Mouse (Mus musculus) left cerebral cortex, postnatal 14 days (tissue): ENCODE measurements around the gene Rps2. TPM values are rescaled to one million over a fixed set of nuclear protein-coding genes. Genes with fewer than 3 reads are reported as not detected.
A peak's percentile ranks its signal among the peaks of the same experiment; 100 is the strongest.
"Not testable (repeated sequence)": the region's sequence is repeated elsewhere in the genome, so short reads cannot be mapped to it uniquely, and the experiment has no call there.

Experiments
- DNase-seq, 2 experiments: peaks; one replicate each; pipeline ENCODE4 v3.0.0; 2021 to 2022; ENCODE audit warnings: low spot score in 2 of 2, mixed read lengths in 1 of 2
- intact Hi-C: fragments of 180-260 bp; cut with DNase I; formaldehyde crosslinking; loops from one replicate; pipeline ENCODE4 v1.15.1; 2025
- long read RNA-seq, 2 experiments: library from polyadenylated mRNA; stranded (forward); transcript quantifications; one replicate each; pipeline ENCODE4 v2.0.0; 2021
- total RNA-seq, 2 experiments: library from RNA; stranded (reverse); gene quantifications; 2 replicates each; pipeline ENCODE4 v1.2.3; 2021

Gene Rps2
- 100 to 1,000 TPM; 492 to 494 TPM for total RNA-seq
- long read RNA-seq, experiment 1, transcript Rps2-201 (5 exons, 1,094 nt): minor isoform, 21 of 102 reads
- long read RNA-seq, experiment 1, transcript Rps2-208 (6 exons, 998 nt): major isoform, 81 of 102 reads
- long read RNA-seq, experiment 1, partial matches to known transcripts: 0 of 102 reads
- long read RNA-seq, experiment 1, other reads (novel, unspliced or antisense): 0 of 102 reads
- long read RNA-seq, experiment 2, transcript Rps2-201 (5 exons, 1,094 nt): minor isoform, 16 of 81 reads
- long read RNA-seq, experiment 2, transcript Rps2-208 (6 exons, 998 nt): major isoform, 59 of 81 reads
- long read RNA-seq, experiment 2, partial matches to known transcripts: 1 of 81 reads
- long read RNA-seq, experiment 2, other reads (novel, unspliced or antisense): 3 of 81 reads

DNA sequence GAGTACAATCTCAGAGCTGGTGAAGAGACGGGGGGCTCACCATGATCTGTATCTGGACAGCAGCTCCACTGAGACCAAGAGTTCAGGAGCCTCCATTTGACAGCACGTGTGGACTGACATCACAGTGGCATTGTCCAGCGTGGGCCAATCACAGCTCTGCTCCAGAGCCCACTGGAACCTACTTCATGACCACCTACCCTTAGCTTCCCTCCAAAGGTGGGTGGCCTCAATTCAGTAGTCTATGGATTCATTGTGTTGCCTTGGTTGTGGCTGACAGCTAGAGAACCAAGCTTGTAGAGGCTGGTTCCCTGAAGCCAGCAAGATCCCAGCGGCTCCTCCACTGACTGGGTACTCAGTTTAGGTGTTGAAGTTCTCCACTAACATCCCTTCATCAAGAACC is at the start of gene Rps2, which contains the start of gene Rnf151:
Rps2 (plus strand) TSS at position 174 of the 400 bp plus-strand sequence.
Rnf151 (minus strand) TSS at position 121 of the 400 bp plus-strand sequence.
- DNase-seq: no peak
- intact Hi-C loops: no loop called here

DNA sequence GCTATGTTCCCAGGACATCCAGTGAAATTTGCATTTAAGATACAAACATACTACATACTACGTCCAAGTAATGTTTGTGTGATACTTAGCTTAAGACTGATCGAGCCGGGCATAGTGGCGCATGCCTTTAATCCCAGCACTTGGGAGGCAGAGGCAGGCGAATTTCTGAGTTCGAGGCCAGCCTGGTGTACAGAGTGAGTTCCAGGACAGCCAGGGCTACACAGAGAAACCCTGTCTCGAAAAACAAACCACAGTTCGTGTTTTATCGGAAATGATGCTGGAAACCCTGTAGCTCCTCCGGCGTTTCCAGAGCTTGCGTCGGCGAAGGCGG is 48.7 kb upstream of the Rps2 start:
- not testable (repeated sequence) for DNase-seq
- intact Hi-C loops: loop anchor here (5.0 kb wide), 1 partner anchor 37 kb away; the partner anchor contains the start of genes Nthl1 and Tsc2

DNA sequence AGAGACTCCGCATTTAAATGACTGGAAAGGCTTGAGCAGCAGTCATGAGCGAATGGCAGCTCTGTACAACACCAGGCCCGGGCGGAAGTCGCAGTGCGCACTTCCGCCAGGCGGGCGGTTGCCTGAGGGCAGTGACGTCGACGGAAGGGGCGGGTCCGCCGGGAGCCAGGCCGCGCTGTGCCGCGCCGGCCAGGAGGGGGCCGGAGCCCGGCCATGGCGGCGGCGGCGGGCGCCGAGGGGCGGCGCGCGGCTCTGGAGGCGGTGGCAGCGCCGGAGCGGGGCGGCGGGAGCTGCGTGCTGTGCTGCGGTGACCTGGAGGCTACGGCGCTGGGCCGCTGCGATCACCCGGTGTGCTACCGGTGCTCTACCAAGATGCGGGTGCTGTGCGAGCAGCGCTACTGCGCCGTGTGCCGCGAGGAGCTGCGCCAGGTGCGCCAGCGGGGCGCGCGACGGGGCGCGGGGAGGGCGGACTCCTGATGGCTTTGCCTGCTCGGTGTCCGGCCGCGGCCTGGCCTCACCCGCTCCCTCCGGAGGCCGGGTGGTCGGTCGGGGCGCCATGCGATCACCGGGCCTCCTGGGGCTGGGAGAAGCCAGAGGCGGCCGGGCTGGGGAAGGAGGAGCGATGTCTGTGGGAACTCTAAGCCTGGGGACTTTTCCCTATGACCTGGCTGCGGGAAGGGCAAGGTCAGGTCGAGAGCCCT is 48.2 kb upstream of the Rps2 start, which contains the start of gene Zfp598:
Zfp598 (plus strand) TSS at position 143 of the 701 bp plus-strand sequence.
- peak; percentile 93 to 94 for DNase-seq
- intact Hi-C loops: loop anchor here (5.0 kb wide), 1 partner anchor 37 kb away; the partner anchor contains the start of genes Nthl1 and Tsc2

GRCm38 (mm10) chr17:24670246-24670844 is 47.6 kb upstream of the Rps2 start:
- no peak for DNase-seq
- intact Hi-C loops: no loop called here

- no peak for DNase-seq
- intact Hi-C loops: no loop called here
Measured at GRCm38 (mm10) chr17:24671346-24671745, 46.6 kb upstream of the Rps2 start.

GRCm38 (mm10) chr17:24672141-24672540 is 45.8 kb upstream of the Rps2 start:
- intact Hi-C loops: no loop called here
- DNase-seq: no peak

DNA sequence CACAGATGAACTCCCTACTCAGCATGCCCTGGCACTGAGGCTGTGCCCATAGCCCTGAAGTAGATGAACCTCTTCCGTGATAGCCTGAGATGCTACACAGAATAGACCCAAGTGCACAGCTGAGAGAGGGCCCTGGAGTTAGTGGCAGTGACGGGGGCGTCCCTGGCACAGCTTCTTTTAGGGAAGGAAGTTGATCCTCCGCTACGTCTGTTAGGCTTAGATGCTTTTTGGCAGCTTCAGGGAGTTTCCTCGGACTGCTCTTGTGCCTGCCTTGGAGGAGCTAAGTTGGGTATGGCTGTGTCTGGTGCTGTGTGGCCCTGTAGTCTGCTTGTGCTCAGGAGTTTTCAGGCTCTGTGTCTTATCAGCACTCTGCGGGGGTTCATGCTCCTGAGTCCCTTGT is 43.6 kb upstream of the Rps2 start:
- intact Hi-C loops: no loop called here
- peak; percentile 49 to 53 for DNase-seq

GRCm38 (mm10) chr17:24676187-24676586 is 41.7 kb upstream of the Rps2 start:
- DNase-seq: peak; percentile 75 to 87
- intact Hi-C loops: no loop called here

GRCm38 (mm10) chr17:24676877-24677276 is 41.0 kb upstream of the Rps2 start:
- intact Hi-C loops: no loop called here
- DNase-seq: no peak

DNA sequence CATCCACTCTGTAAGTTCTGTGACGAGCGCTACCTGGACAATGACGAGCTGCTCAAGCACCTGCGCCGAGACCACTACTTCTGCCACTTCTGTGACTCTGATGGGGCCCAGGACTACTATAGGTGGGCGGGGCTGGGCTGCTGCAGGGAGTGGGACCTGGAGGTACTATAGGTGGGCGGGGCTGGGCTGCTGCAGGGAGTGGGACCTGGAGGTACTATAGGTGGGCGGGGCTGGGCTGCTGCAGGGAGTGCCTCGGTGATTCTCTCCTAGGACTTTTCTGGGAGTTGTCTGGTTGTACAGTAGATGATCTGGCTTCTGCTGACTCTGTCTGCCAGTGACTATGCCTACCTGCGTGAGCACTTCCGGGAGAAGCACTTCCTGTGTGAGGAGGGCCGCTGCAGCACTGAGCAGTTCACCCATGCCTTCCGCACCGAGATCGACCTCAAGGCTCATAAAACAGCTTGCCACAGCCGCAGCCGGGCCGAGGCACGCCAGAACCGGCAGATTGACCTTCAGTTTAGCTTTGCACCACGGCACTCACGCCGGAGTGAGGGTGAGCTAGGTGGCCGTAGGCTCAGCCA is 40.3 kb upstream of the Rps2 start:
- intact Hi-C loops: no loop called here
- DNase-seq: no peak

- intact Hi-C loops: no loop called here
- DNase-seq: no peak
Measured at GRCm38 (mm10) chr17:24686514-24686913, 31.4 kb upstream of the Rps2 start.

- no peak for DNase-seq
- intact Hi-C loops: no loop called here
Measured at GRCm38 (mm10) chr17:24687146-24687595, 30.7 kb upstream of the Rps2 start.

DNA sequence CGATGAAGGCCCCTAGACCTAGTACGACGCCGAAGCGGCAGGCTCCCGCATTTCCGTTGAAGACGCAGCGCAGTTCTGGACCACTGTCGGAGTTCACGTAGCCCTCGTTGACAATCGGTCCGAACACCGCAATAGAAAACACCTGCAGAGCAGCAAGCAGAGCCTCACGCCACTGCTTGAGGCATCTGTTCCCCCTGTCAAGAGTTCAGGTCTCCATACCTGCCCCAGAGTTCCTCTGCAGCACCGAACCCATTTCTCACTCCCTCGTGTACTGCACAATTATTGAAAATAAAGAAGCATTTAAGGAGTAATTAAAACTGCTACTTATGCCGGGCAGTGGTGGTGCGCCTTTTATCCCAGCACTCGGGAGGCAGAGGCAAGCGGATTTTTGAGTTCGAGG is 30.3 kb upstream of the Rps2 start:
- DNase-seq: no peak
- intact Hi-C loops: no loop called here

DNA sequence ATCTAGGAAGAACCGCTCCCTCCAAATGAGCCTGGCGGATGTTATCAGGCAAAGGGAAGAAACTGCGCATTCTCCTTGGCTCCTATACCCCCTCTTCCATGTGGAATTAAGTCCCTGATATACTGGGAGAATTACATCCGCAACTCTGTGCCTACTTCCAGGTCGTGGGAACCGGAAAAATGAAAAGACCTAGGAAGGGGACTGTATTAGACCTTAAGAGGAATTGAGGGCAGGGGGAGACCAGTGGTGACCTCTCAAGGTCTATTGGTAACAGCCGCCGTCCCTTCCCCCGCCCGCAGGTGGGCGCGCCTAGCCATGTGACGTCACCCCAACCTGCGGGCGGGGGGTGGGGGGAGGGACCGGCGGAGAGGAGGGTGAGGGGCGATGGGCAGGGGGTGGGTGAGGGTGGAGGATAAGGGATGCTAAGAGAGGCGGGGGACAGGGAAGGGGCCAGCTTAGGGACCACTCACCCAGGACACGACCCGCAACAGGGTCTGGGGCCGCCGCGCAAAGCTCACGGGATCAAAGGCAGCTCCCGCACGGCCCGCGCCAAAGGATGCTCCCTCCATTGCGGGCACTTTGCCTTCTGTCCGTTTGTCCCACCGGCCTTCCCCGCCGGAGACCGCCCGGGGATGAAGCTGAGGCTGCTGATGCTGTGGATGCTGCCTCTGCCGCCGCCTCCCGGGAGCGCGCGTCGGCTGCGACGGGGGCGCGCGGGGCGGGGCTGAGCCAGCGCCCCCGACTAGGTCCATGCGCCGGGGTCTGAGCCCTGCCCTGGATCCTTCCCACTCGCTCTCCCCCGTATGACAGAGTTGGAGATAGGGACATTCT is 28.4 kb upstream of the Rps2 start, which contains the start of gene Syngr3:
Syngr3 (minus strand) TSS at position 705 of the 831 bp plus-strand sequence.
- peak in 1 of 2 experiments; percentile 41 for DNase-seq
- intact Hi-C loops: no loop called here

GRCm38 (mm10) chr17:24692385-24692784 is 25.5 kb upstream of the Rps2 start:
- DNase-seq: no peak
- intact Hi-C loops: no loop called here

DNA sequence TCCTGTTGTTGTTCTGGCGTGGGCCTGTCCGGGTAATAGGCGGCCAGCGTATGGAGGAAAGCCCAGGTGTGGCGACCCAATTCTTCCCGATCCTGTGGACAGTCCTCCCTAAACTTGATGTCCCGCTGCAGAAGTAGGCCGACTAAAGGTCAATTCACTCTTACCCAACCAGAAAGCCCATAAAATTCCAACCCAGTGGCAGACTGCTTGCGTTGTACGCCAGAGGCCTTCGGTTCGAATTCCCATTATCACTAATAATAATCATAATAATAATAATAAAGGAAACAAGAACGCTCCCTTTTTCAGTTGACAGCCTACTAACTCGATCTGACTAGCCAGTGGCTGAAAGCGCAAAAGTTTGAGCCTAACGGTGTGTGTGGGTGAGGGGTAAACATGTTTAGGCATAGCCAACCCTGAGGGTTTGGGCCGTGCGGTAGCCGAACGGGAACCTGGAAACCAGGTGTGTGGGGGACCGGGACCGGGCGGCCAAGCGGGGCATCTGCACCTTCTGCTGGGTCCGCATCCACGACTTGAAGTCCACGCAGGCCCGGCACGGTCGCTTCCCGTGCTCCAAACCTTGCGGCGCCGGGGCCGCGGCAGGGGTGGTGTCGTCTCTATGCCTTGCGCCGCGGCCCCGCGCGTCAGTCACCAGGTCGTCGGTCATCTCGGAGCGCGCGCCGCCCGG is 22.4 kb upstream of the Rps2 start:
- intact Hi-C loops: no loop called here
- DNase-seq: no peak

DNA sequence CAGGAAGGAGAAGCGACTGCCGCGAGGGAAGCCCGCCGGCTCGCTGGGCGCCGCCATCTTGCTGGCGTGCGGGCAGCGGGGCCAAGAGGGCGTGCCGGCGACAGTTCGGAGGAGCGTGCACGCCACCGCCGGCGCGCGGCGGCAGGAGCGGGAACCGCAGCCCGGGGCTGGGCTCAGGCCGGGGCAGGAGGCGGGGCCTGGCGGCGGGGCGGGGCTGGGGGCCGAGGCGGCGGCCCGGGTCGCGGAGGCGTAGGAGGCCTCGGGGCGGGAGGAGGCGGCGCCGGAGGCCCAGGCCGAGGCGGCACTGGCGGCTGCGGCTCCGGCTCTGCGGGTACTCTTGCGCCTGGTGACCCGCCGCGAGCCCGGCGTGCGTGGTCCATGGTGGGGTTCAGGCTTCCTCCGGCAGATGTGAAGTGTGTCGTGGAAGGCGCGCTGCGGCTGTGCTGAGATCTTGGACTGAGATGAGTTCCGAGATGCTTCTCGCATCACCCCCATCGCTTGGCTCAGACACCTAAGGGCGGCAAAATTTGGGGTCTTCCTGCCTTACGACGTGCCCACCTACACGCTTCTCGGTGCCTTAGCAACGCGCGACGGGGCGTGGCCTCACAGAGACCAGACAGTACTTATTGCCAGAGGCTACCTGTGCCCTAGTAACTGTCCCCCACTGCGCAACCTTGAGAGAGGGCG is 21.8 kb upstream of the Rps2 start, which contains the start of the genes Gfer and Noxo1:
Gfer (minus strand) TSS at position 146 of the 687 bp plus-strand sequence.
Noxo1 (plus strand) TSS at position 224 of the 687 bp plus-strand sequence.
- intact Hi-C loops: no loop called here
- peak; percentile 59 to 85 for DNase-seq
